Mouse (Mus musculus): ENCODE measurements around the gene Ccdc50.

Ccdc50 gene

GRCm38 (mm10) chr16:27388761-27389451, at the start of gene Ccdc50:
TSS of gene Ccdc50 (plus strand) at chr16:27388869.
- in situ Hi-C loops (cut with MboI): no loop called here

GRCm38 (mm10) chr16:27347521-27347920, 41.1 kb upstream of the Ccdc50 start:
- in situ Hi-C loops (cut with MboI): no loop called here

GRCm38 (mm10) chr16:27348359-27348758, 40.3 kb upstream of the Ccdc50 start:
- in situ Hi-C loops (cut with MboI): no loop called here

GRCm38 (mm10) chr16:27349235-27349634, 39.4 kb upstream of the Ccdc50 start:
- in situ Hi-C loops (cut with MboI): no loop called here

- in situ Hi-C loops (cut with MboI): no loop called here
Observed at GRCm38 (mm10) chr16:27349878-27350532, 38.7 kb upstream of the Ccdc50 start.

GRCm38 (mm10) chr16:27354464-27354863, 34.2 kb upstream of the Ccdc50 start:
- in situ Hi-C loops (cut with MboI): no loop called here

GRCm38 (mm10) chr16:27360059-27360458, 28.6 kb upstream of the Ccdc50 start:
- in situ Hi-C loops (cut with MboI): no loop called here

- in situ Hi-C loops (cut with MboI): no loop called here
Observed at GRCm38 (mm10) chr16:27370191-27370590, 18.5 kb upstream of the Ccdc50 start, which contains the start of gene Uts2b. TSS of gene Uts2b (minus strand) at chr16:27370239.

- in situ Hi-C loops (cut with MboI): no loop called here
Observed at GRCm38 (mm10) chr16:27370700-27371099, 18.0 kb upstream of the Ccdc50 start.

GRCm38 (mm10) chr16:27374139-27374538, 14.5 kb upstream of the Ccdc50 start:
- in situ Hi-C loops (cut with MboI): no loop called here

GRCm38 (mm10) chr16:27375318-27375717, 13.4 kb upstream of the Ccdc50 start:
- in situ Hi-C loops (cut with MboI): no loop called here

GRCm38 (mm10) chr16:27376556-27376955, 12.1 kb upstream of the Ccdc50 start:
- in situ Hi-C loops (cut with MboI): no loop called here

GRCm38 (mm10) chr16:27382217-27382616, 6.5 kb upstream of the Ccdc50 start:
- in situ Hi-C loops (cut with MboI): no loop called here

GRCm38 (mm10) chr16:27384893-27385603, 3.6 kb upstream of the Ccdc50 start:
- in situ Hi-C loops (cut with MboI): no loop called here

- in situ Hi-C loops (cut with MboI): no loop called here
Observed at GRCm38 (mm10) chr16:27385649-27386048, 3.0 kb upstream of the Ccdc50 start.

- in situ Hi-C loops (cut with MboI): no loop called here
Observed at GRCm38 (mm10) chr16:27386850-27387407, 1.7 kb upstream of the Ccdc50 start.

GRCm38 (mm10) chr16:27387634-27388611, 746 bp upstream of the Ccdc50 start:
- in situ Hi-C loops (cut with MboI): no loop called here

GRCm38 (mm10) chr16:27389534-27390282, 1.0 kb downstream of the Ccdc50 start:
- in situ Hi-C loops (cut with MboI): no loop called here

GRCm38 (mm10) chr16:27390306-27390705, 1.6 kb downstream of the Ccdc50 start:
- in situ Hi-C loops (cut with MboI): no loop called here

GRCm38 (mm10) chr16:27391845-27392244, 3.2 kb downstream of the Ccdc50 start:
- in situ Hi-C loops (cut with MboI): no loop called here
